Mouse (Mus musculus) spleen, adult 2 months (tissue): ENCODE data around the gene Larp1. TPM values are rescaled to one million over a fixed set of nuclear protein-coding genes. Genes with fewer than 3 reads are reported as not detected.

Experiments used
- DNase-seq, 2 experiments: peaks; one replicate each; pipeline versions ENCODE4 v3.0.0 to v3.0.0-alpha.2; 2012 to 2021; ENCODE audit warnings: low spot score in 2 of 2, low read depth in 1 of 2
- H3K27ac ChIP-seq: fragments of 200-500 bp; 2 replicates; pipeline ENCODE4 v1.5.1; 2012; ENCODE audit warnings: low read length, inconsistent platforms; ENCODE audit not compliant: insufficient read depth
- H3K27me3 ChIP-seq: fragments of 200-500 bp; 2 replicates; pipeline ENCODE4 v1.6.1; 2012; ENCODE audit warnings: mild to moderate bottlenecking, moderate library complexity, low read length, inconsistent platforms; ENCODE audit not compliant: control insufficient read depth, insufficient read depth
- H3K36me3 ChIP-seq: fragments of 200-500 bp; 2 replicates; pipeline ENCODE4 v1.6.1; 2012; ENCODE audit warnings: mild to moderate bottlenecking, low read length, inconsistent platforms; ENCODE audit not compliant: control insufficient read depth, insufficient read depth
- H3K4me1 ChIP-seq: fragments of 200-500 bp; 2 replicates; pipeline ENCODE4 v1.6.1; 2011; ENCODE audit warnings: inconsistent platforms; ENCODE audit not compliant: control insufficient read depth, insufficient read depth, insufficient read length
- H3K4me3 ChIP-seq: fragments of 200-500 bp; 2 replicates; pipeline ENCODE4 v1.5.1; 2011; ENCODE audit warnings: mild to moderate bottlenecking, inconsistent platforms; ENCODE audit not compliant: insufficient read depth, insufficient read length; ENCODE audit errors: extremely low read depth
- CTCF ChIP-seq: fragments of 200-500 bp; IDR thresholded peaks from 2 replicates; pipeline ENCODE4 v1.5.1; 2011; ENCODE audit warnings: mild to moderate bottlenecking, inconsistent platforms; ENCODE audit not compliant: insufficient read depth, insufficient read length, insufficient replicate concordance; ENCODE audit errors: extremely low read depth
- POLR2A ChIP-seq: fragments of 200-500 bp; IDR thresholded peaks from 2 replicates; pipeline ENCODE4 v1.6.1; 2011; ENCODE audit warnings: low read depth, low read length, inconsistent platforms
- WGBS: fragments of 180-500 bp; shearing (Covaris S2); methylation state at CpG from one replicate; pipeline ENCODE4 v1.1.7; 2018; 5-methylcytosine and 5-hydroxymethylcytosine counted together
- polyA plus RNA-seq: library from polyadenylated mRNA; depleted of rRNA; stranded (reverse); fragments of >200 nt; gene quantifications from 2 replicates; pipeline ENCODE4 v1.2.3, GENCODE M21; 2012; rRNA removed

Gene Larp1
- 26.3 and 31.5 TPM in 2 replicates for polyA plus RNA-seq

DNA sequence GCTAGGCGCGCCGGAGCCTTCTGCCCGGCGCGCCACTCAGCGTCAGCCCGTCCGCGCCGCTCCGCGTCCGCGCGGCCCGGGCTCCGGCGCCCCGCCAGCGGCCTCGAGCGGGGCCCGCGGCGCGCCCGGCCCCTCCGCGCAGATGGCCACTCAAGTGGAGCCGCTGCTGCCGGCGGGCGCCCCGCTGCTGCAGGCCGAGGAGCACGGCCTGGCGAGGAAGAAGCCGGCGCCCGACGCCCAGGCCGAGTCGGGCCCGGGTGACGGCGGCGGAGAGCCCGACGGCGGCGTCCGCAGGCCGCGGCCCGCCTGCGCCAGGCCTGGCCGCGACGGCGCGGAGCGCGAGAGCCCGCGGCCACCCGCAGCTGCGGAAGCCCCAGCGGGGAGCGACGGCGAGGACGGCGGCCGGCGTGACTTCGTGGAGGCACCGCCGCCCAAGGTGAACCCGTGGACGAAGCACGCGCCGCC, at the start of gene Larp1:
Gene Larp1, plus strand, starts transcription at position 14 of the 465 bp plus-strand sequence.
- peak in 1 of 2 experiments; percentile 24 for DNase-seq
- Histone ChIP-seq H3K4me1 (peaks cover 8% of the 10 kb centered on the region; the same call in 1 of the 2 replicates), H3K4me3 (peak within 1 kb of the TSS; percentile 76), H3K27ac (peak within 1 kb of the TSS; percentile 82), H3K27me3 (no peaks in the 10 kb centered on the region), H3K36me3 (no peaks in the 10 kb centered on the region)
- TF ChIP-seq CTCF (no peak), POLR2A (no peak)
- 7% methylated on average over 83 of the region's 84 CpGs for WGBS

DNA sequence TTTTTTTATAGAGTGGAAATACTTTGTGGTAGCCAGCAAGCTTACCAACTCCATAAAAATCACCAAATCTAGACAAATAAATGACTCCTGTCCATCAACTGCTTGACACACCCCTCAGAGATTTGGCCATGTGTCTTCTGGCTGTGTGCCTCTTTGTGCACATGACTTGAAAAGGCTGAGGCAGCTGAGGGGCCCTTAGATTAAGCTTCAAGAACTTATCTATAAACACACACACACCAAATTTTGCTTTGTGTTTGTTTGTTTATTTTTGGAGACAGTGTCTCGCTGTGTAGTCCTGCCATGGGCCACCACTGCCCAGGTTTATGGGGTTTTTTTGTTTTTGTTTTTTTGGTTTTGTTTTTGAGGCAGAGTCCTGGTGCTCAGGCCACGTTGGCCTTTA, 48.9 kb upstream of the Larp1 start:
- H3K4me1 ChIP-seq: no peaks in the 10 kb centered on the region; the same call in 1 of the 2 replicates
- H3K4me3 ChIP-seq: no peak overlapping the region
- TF ChIP-seq CTCF (no peak), POLR2A (no peak)
- H3K27ac ChIP-seq: no peak overlapping the region
- 76% methylated on average over 2 of the region's 2 CpGs for WGBS
- H3K36me3 ChIP-seq: no peaks in the 10 kb centered on the region
- DNase-seq: no peak
- no peaks in the 10 kb centered on the region for H3K27me3 ChIP-seq

DNA sequence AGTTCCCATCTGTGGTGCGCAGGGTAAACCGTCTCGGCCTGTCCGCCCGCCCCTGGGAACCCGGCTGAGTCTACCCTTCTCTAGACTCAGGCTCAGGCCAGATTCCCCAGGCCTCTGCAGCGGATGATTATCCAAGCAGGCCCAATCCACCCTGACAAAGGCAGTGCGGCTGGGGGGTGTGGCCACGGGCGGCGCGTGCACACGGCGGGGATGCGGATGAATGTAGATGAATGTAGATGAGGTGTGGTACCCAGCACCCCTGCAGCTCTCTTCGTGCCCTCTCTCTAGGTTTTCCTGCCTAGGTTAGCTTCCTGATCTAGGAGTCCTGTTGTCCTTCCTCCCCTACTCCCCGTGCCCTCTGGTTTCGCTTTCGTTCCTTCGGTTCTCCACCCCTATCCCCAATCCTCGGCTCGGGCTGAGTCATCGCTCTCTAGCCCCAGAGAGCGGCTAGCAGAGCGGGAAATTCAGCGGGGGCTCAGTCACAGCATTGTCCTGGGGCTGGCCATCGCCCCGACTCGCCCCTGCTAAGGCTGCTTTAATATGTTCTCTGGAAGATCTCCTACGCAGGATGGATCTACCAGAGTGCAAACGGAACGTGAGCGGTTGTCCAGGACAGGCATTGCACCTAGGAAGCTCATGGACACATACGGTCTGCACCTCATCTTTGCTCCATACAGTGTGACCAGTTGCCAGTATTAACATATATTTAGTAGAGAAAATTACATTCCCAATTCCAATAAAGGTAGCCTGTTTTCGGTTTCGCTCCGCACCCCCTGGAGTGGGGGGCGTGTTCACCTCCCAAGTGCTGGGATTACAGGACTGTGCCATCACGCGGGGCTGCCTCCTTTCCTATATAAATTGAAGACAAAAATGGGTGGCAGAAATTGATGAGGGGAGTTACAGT, 46.2 kb upstream of the Larp1 start:
- peak overlapping the region; percentile 34; the same call in 1 of the 2 replicates for H3K27ac ChIP-seq

DNA sequence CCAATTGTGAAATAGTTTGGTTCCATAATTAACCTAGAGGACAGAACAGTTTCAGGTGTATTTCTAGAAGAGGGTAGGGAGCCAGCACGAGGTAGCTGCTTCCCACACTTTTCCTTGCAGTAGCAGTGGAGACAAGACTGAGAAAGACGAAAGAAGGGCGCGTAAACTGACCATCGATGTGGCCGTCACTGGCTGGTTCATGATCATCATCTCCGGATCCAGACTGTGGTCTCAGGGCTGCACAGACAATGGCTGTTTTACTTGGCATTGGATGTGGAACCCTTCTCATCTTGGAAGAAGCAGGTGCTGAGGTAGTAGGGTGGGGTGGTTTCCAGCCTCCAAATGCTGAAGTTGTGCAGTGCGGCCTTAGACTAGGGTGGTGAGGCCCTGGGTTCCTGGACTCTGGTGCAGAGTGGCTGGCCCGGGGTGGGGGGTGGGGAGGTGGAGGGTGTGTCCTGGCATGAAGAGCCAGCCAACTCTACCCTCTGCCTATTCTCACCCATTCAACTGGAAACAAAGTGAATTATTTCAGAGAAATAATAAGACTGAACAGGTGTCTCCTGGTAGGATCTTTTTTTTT, 45.5 kb upstream of the Larp1 start:
- H3K27ac ChIP-seq: no peak overlapping the region
- no peak for DNase-seq
- no peak for TF ChIP-seq POLR2A
- TF ChIP-seq CTCF: no peak
- H3K4me1 ChIP-seq: no peaks in the 10 kb centered on the region; the same call in 1 of the 2 replicates
- H3K4me3 ChIP-seq: no peak overlapping the region
- H3K27me3 ChIP-seq: no peaks in the 10 kb centered on the region
- WGBS: 73% methylated on average over 9 of the region's 9 CpGs
- no peaks in the 10 kb centered on the region for H3K36me3 ChIP-seq

More for the DNA sequence above, 46.2 kb upstream of the Larp1 start:
- no peaks in the 10 kb centered on the region; the same call in 1 of the 2 replicates for H3K4me1 ChIP-seq
- DNase-seq: peak in 1 of 2 experiments; percentile 48
- WGBS: 5% methylated on average over 40 of the region's 40 CpGs
- TF ChIP-seq POLR2A (no peak), CTCF (no peak)
- H3K4me3 ChIP-seq: peak overlapping the region; percentile 77
- H3K27me3 ChIP-seq: no peaks in the 10 kb centered on the region
- no peaks in the 10 kb centered on the region for H3K36me3 ChIP-seq

DNA sequence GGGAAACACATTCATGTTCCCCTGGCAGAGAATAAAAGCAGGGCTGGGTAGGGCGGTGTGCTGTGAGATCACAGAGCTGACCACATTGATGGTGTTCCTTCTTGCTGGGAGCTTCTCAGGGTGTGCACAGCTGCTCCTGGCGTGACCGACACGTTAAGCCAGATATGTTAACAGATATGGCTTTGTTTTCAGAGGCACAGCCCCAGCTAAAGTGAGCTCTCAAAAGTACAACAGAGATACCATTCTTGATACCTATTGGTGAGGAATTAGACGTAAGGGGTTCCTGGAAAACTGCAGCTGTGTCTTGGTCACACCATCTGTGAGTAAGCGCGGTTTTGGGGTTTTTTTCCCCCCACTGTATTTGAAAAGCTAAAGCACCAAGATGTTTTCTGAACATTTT, 42.2 kb upstream of the Larp1 start:
- H3K4me1 ChIP-seq: no peaks in the 10 kb centered on the region
- no peaks in the 10 kb centered on the region for H3K36me3 ChIP-seq
- TF ChIP-seq POLR2A (no peak), CTCF (no peak)
- no peak for DNase-seq
- H3K4me3 ChIP-seq: no peak overlapping the region
- H3K27me3 ChIP-seq: no peaks in the 10 kb centered on the region
- WGBS: 60% methylated on average over 7 of the region's 7 CpGs
- H3K27ac ChIP-seq: no peak overlapping the region

DNA sequence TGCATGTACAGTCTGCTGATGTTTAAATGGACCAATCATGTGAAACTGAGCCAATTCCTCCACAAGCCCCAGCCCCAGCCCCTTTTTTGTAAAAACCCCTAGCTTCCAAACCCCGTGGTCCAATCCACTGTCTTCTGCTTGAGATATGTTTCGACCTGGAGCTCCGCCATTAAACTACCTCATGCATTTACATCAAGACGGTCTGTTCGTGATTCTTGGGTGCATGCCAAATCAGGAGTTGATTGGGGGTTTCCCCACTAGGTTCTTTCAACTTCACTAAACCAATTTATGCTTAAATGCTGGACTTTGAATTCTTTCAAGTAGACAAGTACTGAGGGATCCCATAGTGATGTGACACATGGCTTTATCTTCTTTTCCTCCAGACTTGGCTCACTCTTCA, 40.6 kb upstream of the Larp1 start:
- TF ChIP-seq POLR2A (no peak), CTCF (no peak)
- Histone ChIP-seq H3K27ac (no peak overlapping the region), H3K4me3 (no peak overlapping the region), H3K36me3 (no peaks in the 10 kb centered on the region), H3K4me1 (no peaks in the 10 kb centered on the region), H3K27me3 (no peaks in the 10 kb centered on the region)
- no peak for DNase-seq
- WGBS: 89% methylated on average over 5 of the region's 5 CpGs
